In genomic region chr1:191956261-191956660, GRCm38 (mm10) we compare ENCODE assay signal across 7 mouse cellular contexts. TPM values are rescaled to one million over a fixed set of nuclear protein-coding genes. Genes with fewer than 3 reads are reported as not detected.
A peak's percentile ranks its signal among the peaks of the same experiment; 100 is the strongest.
DNase-seq lines count a peak whose midpoint lies in the region; ATAC-seq lines count a peak whose summit lies in the region.

No protein-coding gene starts in this region.

- no peaks in the 10 kb centered on the region for H3K36me3 ChIP-seq in intestine, embryonic 16.5 days (ENCODE audit: control insufficient read depth, insufficient read depth, low read length)
- H3K36me3 ChIP-seq in lung, embryonic 15.5 days, result no peaks in the 10 kb centered on the region

- no peaks in the 10 kb centered on the region for H3K9me3 ChIP-seq in intestine, embryonic 16.5 days (ENCODE audit: control insufficient read depth, low read length)
- H3K9me3 ChIP-seq in lung, embryonic 15.5 days, result no peaks in the 10 kb centered on the region

- no peak overlapping the region for H3K4me2 ChIP-seq in intestine, embryonic 16.5 days (ENCODE audit: low read depth, low read length)
- peak overlapping the region; percentile 37 for H3K4me2 ChIP-seq in lung, embryonic 15.5 days

- DNase-seq in CD8-positive naive resting alpha-beta T cell, adult 2 months (ENCODE audit: low read depth in 2 of 2, low spot score in 2 of 2), result peak; percentile 12 to 15
- DNase-seq in layer of hippocampus, postnatal 14 days (ENCODE audit: low spot score in 2 of 2), result no peak
- no peak for DNase-seq in urinary bladder, postnatal 10 days (ENCODE audit: low spot score)
- no peak for DNase-seq in testis, postnatal 14 days (ENCODE audit: low spot score)

- ATAC-seq in intestine, embryonic 16.5 days, result peak; percentile 29; the same call in 1 of the 2 replicates
- ATAC-seq in lung, embryonic 15.5 days (ENCODE audit: borderline replicate concordance, extremely low read depth, low FRiP score, low TSS enrichment), result peak; percentile 71; the same call in 1 of the 2 replicates

- no peaks in the 10 kb centered on the region for H3K27me3 ChIP-seq in intestine, embryonic 16.5 days (replicated peaks; ENCODE audit: control insufficient read depth, insufficient read depth, low read length)
- H3K27me3 ChIP-seq in lung, embryonic 15.5 days, result no peaks in the 10 kb centered on the region

- peaks cover 18% of the 10 kb centered on the region for H3K4me1 ChIP-seq in brown adipose tissue, adult 24 weeks (ENCODE audit: control insufficient read depth, insufficient read depth, insufficient read length, low read length)
- no peaks in the 10 kb centered on the region for H3K4me1 ChIP-seq in intestine, embryonic 16.5 days (ENCODE audit: control insufficient read depth, insufficient read depth, low read length)
- peaks cover 9% of the 10 kb centered on the region; the same call in 1 of the 2 replicates for H3K4me1 ChIP-seq in lung, embryonic 15.5 days

- peak overlapping the region; percentile 93 for H3K27ac ChIP-seq in brown adipose tissue, adult 24 weeks (replicated peaks; ENCODE audit: low read depth, low read length)
- H3K27ac ChIP-seq in intestine, embryonic 16.5 days (ENCODE audit: low read length), result peak overlapping the region; percentile 49
- H3K27ac ChIP-seq in lung, embryonic 15.5 days, result peak overlapping the region; percentile 76

- 0 out of 2 replicates have a peak overlapping the region, but pooled peaks have one; percentile 10 for H3K9ac ChIP-seq in intestine, embryonic 16.5 days (ENCODE audit: low read depth, low read length)
- 0 out of 2 replicates have a peak overlapping the region, but pooled peaks have one; percentile 5 for H3K9ac ChIP-seq in lung, embryonic 15.5 days

- WGBS in intestine, embryonic 16.5 days, result 79% methylated on average over 3 of the region's 3 CpGs
- WGBS in lung, embryonic 15.5 days, result 47% methylated on average over 3 of the region's 3 CpGs

- peak overlapping the region; percentile 42 for H3K4me3 ChIP-seq in brown adipose tissue, adult 24 weeks (ENCODE audit: insufficient read depth, low read depth, low read length)
- H3K4me3 ChIP-seq in intestine, embryonic 16.5 days (ENCODE audit: low read length), result no peak overlapping the region
- no peak overlapping the region for H3K4me3 ChIP-seq in lung, embryonic 15.5 days

RNA-seq across cellular contexts. Expression of gene Rd3, which starts 20.9 kb away (rescaled TPM):
- polyA plus RNA-seq in brown adipose tissue, adult 24 weeks (2012; ENCODE audit: insufficient read depth, insufficient read length, missing spikeins), result not detected in 2 replicates
- 0.31 and 0.42 TPM in 2 replicates for polyA plus RNA-seq in intestine, embryonic 16.5 days (2015; fragmentation: Nextera tagmentation; extraction: Ambion mirVana)
- 1.3 and 2.8 TPM in 2 replicates for polyA plus RNA-seq in lung, embryonic 15.5 days (2015; fragmentation: Nextera tagmentation; extraction: Ambion mirVana)
- total RNA-seq in layer of hippocampus, postnatal 14 days (2021), result 1 to 10 TPM in 1 of 2 experiments, under 1 TPM in 1; 0.19 to 1.4 TPM

RNA-seq across cellular contexts. Expression of gene Slc30a1, which starts 49.7 kb away (rescaled TPM):
- 4.5 and 5.8 TPM in 2 replicates for polyA plus RNA-seq in brown adipose tissue, adult 24 weeks (2012; ENCODE audit: insufficient read depth, insufficient read length, missing spikeins)
- polyA plus RNA-seq in intestine, embryonic 16.5 days (2015; fragmentation: Nextera tagmentation; extraction: Ambion mirVana), result 1.8 TPM in 2 replicates
- 3.1 and 3.2 TPM in 2 replicates for polyA plus RNA-seq in lung, embryonic 15.5 days (2015; fragmentation: Nextera tagmentation; extraction: Ambion mirVana)
- 10 to 100 TPM; 29.7 to 29.9 TPM for total RNA-seq in layer of hippocampus, postnatal 14 days (2021)

Comparison
In these comparisons a context has a peak if more than half of its experiments do, and no peak if none do; other contexts are left out.
1. DNase-seq: peak in CD8-positive naive resting alpha-beta T cell, adult 2 months (2 of 2); none in layer of hippocampus, postnatal 14 days (0 of 2), urinary bladder, postnatal 10 days (single experiment) and testis, postnatal 14 days (single experiment).
2. Peak in every context shown above with its lines, with median percentiles within 50 percentile points of each other: H3K27ac ChIP-seq.